Mouse (Mus musculus) neural tube, embryonic 14.5 days (tissue): ENCODE measurements at regions not wholly inside any gene's neighbourhood (a gene's known extent, or its start where the extent isn't known, plus 50 kb on each side); places are given as distances from the start of the nearest gene placed in this dataset.

Experiments
- ATAC-seq: fragments of 200-750 bp; cut with Nextera tagmentation; 2 replicates; pipeline ENCODE4 v1.8.0; 2017; ENCODE audit warnings: low read depth, mild to moderate bottlenecking, moderate TSS enrichment, moderate library complexity
- H3K27ac ChIP-seq: fragments of 300-500 bp; sonication (generic); 2 replicates; pipeline ENCODE4 v1.5.1; 2014; ENCODE audit warnings: low read depth, mild to moderate bottlenecking, control low read depth, low read length, moderate library complexity, mixed read lengths
- H3K27me3 ChIP-seq: fragments of 300-500 bp; sonication (generic); 2 replicates; pipeline ENCODE4 v1.6.1; 2014; ENCODE audit warnings: low read length; ENCODE audit not compliant: control insufficient read depth, insufficient read depth
- H3K36me3 ChIP-seq: fragments of 300-500 bp; sonication (generic); 2 replicates; pipeline ENCODE4 v1.6.1; 2014; ENCODE audit warnings: low read length, mixed read lengths; ENCODE audit not compliant: control insufficient read depth, insufficient read depth
- H3K4me1 ChIP-seq: fragments of 300-500 bp; sonication (generic); 2 replicates; pipeline ENCODE4 v1.6.1; 2014; ENCODE audit warnings: low read length; ENCODE audit not compliant: control insufficient read depth, insufficient read depth
- H3K4me2 ChIP-seq: fragments of 300-500 bp; sonication (generic); 2 replicates; pipeline ENCODE4 v1.6.1; 2014; ENCODE audit warnings: mild to moderate bottlenecking, low read depth, low read length, control low read depth
- H3K4me3 ChIP-seq: fragments of 300-500 bp; sonication (generic); 2 replicates; pipeline ENCODE4 v1.5.1; 2014; ENCODE audit warnings: low read depth, low read length, control low read depth, mixed read lengths
- H3K9ac ChIP-seq: fragments of 300-500 bp; sonication (generic); replicated peaks from 2 replicates; pipeline ENCODE4 v1.6.1; 2014; ENCODE audit warnings: low read depth, mild to moderate bottlenecking, control low read depth, low read length, mixed read lengths
- H3K9me3 ChIP-seq: fragments of 300-500 bp; sonication (generic); 2 replicates; pipeline ENCODE4 v1.6.1; 2016; ENCODE audit warnings: low read length; ENCODE audit not compliant: control insufficient read depth
- WGBS: fragments of 180-500 bp; shearing (Covaris S2); extraction: QIAGEN DNeasy Blood & Tissue Kit; methylation state at CpG from one replicate; pipeline ENCODE4 v1.1.7; 2014; 5-methylcytosine and 5-hydroxymethylcytosine counted together

DNA sequence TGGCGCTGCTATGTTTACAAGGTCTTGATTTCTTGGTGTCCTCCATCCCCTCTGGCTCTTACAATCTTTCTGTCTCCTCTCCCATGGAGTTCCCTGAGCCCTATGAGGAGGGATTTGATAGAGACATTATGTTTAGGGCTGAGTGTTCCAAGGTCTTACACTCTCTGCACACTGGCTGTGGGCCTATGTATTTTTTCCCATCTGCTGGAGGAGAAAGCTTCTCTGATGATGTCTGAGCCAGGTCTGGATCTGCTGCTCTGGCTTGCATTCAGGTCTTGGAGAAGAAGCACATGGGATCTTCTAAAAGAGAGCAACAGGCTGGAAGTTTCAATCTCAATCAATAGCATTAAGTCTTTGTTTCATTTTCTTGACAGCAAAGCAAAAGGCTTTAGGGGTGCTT is 445.1 kb downstream of the Efna5 start:
- 69% methylated on average over 1 of the region's 1 CpGs for WGBS
- Histone ChIP-seq H3K9ac (no peak overlapping the region), H3K27me3 (no peaks in the 10 kb centered on the region), H3K36me3 (no peaks in the 10 kb centered on the region), H3K27ac (no peak overlapping the region), H3K4me3 (no peak overlapping the region), H3K4me1 (no peaks in the 10 kb centered on the region), H3K4me2 (no peak overlapping the region), H3K9me3 (no peaks in the 10 kb centered on the region)
- no peak for ATAC-seq

DNA sequence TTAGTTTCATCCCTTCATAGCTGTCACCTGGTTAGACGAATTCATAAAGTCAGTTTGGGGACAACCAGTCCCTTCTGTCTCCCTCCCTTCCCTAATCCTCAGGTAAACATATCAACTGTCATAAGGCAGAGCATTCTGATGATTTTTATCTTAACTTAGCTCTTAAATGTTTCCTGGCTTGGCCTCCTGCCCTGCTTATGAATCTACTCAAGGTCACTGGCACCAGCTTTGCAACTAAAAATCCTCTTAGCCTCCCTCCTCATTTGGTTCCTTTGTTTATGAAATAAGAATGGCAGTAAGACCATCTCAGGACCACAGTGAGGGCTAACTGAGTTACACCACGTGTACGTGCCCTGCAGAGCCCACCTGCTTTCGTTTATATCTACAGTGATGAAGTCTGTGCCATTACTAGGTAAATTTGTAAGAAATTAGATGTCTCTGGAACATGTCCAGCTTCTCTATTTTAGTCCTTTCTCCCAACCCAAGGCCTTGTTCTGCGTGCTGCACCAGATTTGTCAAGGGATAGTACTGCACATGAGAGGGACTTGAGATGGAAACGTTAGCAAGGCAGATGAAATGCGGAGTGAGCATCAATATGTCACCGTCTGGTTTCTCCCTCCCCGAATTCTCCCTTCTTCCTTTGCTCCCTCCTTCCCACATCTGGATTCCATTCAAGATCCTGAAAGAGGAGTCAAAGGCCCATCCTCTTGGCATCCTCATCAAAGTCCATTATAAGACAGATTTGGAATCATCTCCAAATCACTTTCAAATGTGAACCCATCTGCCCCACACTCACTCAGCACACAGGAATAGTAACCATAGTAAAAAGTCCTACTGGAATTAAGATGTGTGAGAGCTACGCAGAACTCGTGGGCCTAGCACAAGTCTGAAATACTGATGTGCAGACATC is 457.4 kb downstream of the Efna5 start:
- no peak overlapping the region for H3K4me2 ChIP-seq
- H3K4me1 ChIP-seq = no peaks in the 10 kb centered on the region
- no peaks in the 10 kb centered on the region for H3K27me3 ChIP-seq
- H3K9me3 ChIP-seq = no peaks in the 10 kb centered on the region
- no peaks in the 10 kb centered on the region for H3K36me3 ChIP-seq
- WGBS = 83% methylated on average over 11 of the region's 11 CpGs
- H3K27ac ChIP-seq = no peak overlapping the region
- no peak for ATAC-seq
- H3K4me3 ChIP-seq = no peak overlapping the region
- no peak overlapping the region for H3K9ac ChIP-seq

DNA sequence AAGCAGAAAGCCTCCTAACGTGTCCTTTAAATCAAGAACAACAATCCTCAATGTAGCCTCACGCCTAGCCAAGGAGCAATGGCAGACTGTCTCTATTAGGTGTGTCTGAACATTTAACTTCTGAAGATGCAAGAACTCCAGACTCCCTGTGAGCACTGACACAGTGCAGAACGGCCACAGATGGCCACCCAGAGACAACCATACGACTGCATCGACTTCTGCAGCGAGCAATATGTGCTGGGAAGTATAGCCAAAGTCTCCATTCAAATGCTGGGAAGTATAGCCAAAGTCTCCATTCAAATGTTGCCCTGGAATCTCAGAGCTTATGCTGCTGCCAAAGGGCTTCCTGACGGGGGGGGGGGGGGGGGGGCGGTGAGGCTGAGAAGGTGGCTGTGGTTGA is 463.5 kb downstream of the Efna5 start:
- H3K36me3 ChIP-seq = no peaks in the 10 kb centered on the region
- H3K9ac ChIP-seq = no peak overlapping the region
- no peak overlapping the region for H3K27ac ChIP-seq
- no peaks in the 10 kb centered on the region for H3K27me3 ChIP-seq
- ATAC-seq = no peak
- H3K9me3 ChIP-seq = no peaks in the 10 kb centered on the region
- H3K4me1 ChIP-seq = no peaks in the 10 kb centered on the region
- 88% methylated on average over 6 of the region's 8 CpGs for WGBS
- H3K4me2 ChIP-seq = no peak overlapping the region
- H3K4me3 ChIP-seq = no peak overlapping the region

DNA sequence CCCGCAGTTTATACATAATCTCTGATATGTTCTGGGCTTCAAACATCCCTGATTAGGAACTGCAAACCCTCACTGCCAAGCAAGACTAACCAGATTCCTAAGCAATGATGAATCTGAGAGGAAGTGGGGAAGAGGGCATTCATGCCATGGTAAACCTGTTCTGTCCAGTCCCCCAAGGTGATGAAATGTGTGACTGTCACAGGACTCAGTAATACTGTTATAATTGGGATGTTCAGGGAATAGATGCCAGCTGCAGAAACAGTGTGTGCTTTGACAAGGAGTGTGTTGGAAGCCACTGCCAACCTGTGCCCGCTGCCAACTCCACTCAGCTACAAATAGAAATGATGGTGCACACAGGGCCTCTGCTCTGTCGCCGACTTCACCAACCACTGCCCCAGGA is 466.0 kb downstream of the Efna5 start:
- ATAC-seq = no peak
- no peaks in the 10 kb centered on the region for H3K27me3 ChIP-seq
- WGBS = 86% methylated on average over 4 of the region's 4 CpGs
- H3K27ac ChIP-seq = no peak overlapping the region
- H3K4me3 ChIP-seq = no peak overlapping the region
- no peak overlapping the region for H3K9ac ChIP-seq
- H3K4me2 ChIP-seq = no peak overlapping the region
- no peaks in the 10 kb centered on the region for H3K9me3 ChIP-seq
- no peaks in the 10 kb centered on the region for H3K4me1 ChIP-seq
- H3K36me3 ChIP-seq = no peaks in the 10 kb centered on the region

DNA sequence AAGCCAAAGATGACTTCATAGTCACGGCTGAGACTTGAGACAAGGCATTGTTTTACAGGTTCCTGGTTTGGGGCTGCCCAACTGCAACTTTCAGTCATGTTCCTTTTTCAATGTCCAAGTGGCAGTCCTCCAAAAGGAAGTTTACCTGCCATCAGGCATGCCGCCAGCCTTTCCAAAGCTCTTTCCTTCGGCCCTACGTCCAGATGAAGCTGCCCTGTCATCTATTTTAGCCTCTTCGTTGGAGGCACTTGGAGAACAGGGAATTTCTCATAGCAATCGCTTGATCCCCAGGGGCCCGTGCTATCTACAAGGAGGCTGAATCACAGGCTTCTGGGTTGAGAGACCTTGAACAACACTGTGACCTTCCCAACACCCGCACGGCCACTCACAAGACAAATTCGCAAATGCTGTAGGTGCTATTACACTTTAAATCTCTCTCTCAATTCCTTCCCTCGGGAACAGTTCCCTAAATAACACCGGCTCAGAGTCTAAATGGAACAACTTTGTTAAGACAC is 468.4 kb downstream of the Efna5 start:
- H3K4me2 ChIP-seq = no peak overlapping the region
- 90% methylated on average over 12 of the region's 12 CpGs for WGBS
- no peak overlapping the region for H3K4me3 ChIP-seq
- H3K27me3 ChIP-seq = no peaks in the 10 kb centered on the region
- no peak overlapping the region for H3K9ac ChIP-seq
- H3K27ac ChIP-seq = no peak overlapping the region
- no peaks in the 10 kb centered on the region for H3K36me3 ChIP-seq
- H3K9me3 ChIP-seq = no peaks in the 10 kb centered on the region
- no peak for ATAC-seq
- H3K4me1 ChIP-seq = no peaks in the 10 kb centered on the region

DNA sequence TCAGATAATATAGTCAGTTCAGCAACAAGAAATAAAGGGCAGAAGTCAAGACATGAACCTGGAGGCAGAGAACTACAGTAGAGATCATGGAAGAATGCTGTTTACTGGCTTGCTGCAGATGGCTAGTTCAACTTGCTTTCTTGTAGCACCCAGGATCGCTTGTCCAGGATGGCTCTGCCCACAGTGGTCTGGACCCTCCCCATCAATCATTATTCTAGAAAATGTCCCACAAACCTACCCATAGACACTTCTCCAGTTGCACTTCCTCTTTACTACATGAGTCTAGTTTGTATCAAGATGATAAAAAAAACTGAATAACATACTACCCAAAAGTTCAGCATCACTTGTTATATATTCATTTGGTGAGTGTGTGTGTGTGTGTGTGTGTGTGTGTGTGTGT is 477.4 kb downstream of the Efna5 start:
- Histone ChIP-seq H3K27me3 (no peaks in the 10 kb centered on the region), H3K9me3 (no peaks in the 10 kb centered on the region), H3K4me2 (no peak overlapping the region), H3K9ac (no peak overlapping the region), H3K27ac (no peak overlapping the region), H3K4me3 (no peak overlapping the region), H3K4me1 (no peaks in the 10 kb centered on the region), H3K36me3 (no peaks in the 10 kb centered on the region)
- 79% methylated on average over 1 of the region's 1 CpGs for WGBS
- no peak for ATAC-seq

DNA sequence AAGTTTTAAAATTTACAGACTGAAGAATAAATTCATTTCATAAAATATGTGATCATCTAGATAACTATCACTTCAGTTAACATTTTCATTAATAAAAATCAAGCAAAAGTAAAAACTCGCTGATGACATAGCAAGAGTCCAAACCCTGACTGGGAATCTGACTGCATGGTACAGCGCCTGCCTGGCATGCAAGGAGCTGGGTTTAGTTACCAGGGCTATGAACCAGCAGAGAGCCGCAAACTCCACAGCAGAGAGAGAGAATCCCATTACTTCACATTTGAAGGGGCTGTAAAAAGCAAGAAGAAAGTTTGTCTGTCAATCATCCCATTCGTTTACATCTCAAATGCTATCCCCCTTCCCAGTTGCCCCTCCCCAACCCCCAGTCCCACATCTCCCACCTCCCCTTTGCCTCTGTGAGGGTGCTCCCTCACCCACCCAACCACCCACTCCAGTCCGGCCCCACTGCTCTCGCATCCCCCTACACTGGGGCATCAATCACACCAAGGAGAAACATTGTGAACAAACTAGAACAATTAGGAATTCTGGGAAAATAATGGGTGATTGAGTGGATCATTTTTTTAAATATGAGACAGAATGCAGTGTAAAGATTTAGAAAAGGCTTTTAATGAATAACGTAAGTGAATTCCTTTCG is 487.6 kb downstream of the Efna5 start:
- no peaks in the 10 kb centered on the region for H3K27me3 ChIP-seq
- no peaks in the 10 kb centered on the region for H3K4me1 ChIP-seq
- H3K4me3 ChIP-seq = no peak overlapping the region
- ATAC-seq = no peak
- no peak overlapping the region for H3K4me2 ChIP-seq
- no peaks in the 10 kb centered on the region for H3K36me3 ChIP-seq
- H3K27ac ChIP-seq = no peak overlapping the region
- WGBS = 95% methylated on average over 8 of the region's 8 CpGs
- H3K9me3 ChIP-seq = no peaks in the 10 kb centered on the region
- no peak overlapping the region for H3K9ac ChIP-seq

DNA sequence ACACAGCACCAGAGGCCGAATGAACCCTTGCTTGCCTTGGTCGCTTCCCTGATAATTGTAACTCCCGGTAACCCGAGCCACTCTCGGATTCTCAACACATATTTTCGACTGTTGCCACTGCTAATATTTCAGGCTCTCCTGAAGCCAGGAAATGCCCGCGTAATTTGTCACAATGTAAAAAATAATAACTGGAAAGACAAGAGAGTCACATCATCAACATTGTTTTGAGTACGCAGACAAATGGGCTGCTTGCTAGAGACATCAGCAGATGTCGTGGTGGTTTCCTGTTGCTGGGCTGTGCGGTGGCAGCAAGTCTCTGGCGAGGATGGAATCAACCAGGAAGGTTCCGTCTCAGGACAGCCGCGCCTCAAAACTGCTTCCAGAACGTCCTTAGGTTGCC is 497.1 kb downstream of the Efna5 start:
- H3K9me3 ChIP-seq = no peaks in the 10 kb centered on the region
- no peak overlapping the region for H3K9ac ChIP-seq
- H3K27me3 ChIP-seq = no peaks in the 10 kb centered on the region
- no peaks in the 10 kb centered on the region for H3K4me1 ChIP-seq
- no peak overlapping the region for H3K27ac ChIP-seq
- no peak for ATAC-seq
- H3K36me3 ChIP-seq = no peaks in the 10 kb centered on the region
- H3K4me2 ChIP-seq = no peak overlapping the region
- no peak overlapping the region for H3K4me3 ChIP-seq
- 91% methylated on average over 16 of the region's 16 CpGs for WGBS

DNA sequence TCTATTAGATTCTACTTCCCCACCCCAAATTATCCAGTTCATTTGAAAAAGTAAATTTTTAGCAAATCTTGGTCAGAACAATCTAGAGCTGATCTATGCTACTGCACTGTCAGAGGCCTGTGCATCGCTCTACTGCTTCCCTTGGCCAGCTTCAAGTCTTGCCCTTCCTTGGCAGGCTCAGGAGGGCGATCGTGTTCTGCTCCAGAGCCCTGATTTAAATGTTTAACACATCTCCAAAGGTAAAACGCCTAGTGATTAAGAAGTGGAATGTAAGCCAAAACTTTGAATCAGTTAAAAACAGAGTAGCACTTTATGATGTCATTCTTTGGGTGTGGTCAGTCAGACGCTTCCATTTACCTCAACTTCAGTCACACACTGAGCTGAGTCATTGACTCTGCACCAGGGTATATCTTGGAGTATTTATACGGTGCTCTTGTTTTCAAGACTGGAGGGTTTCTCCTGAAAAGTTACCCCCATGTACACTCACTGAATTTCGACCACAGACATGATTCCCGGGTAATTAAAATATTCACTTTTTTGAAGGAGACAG is 502.2 kb downstream of the Efna5 start:
- no peak for ATAC-seq
- no peaks in the 10 kb centered on the region for H3K4me1 ChIP-seq
- H3K4me2 ChIP-seq = no peak overlapping the region
- H3K36me3 ChIP-seq = no peaks in the 10 kb centered on the region
- 90% methylated on average over 8 of the region's 8 CpGs for WGBS
- H3K4me3 ChIP-seq = no peak overlapping the region
- no peaks in the 10 kb centered on the region for H3K27me3 ChIP-seq
- H3K27ac ChIP-seq = no peak overlapping the region
- H3K9ac ChIP-seq = no peak overlapping the region
- no peaks in the 10 kb centered on the region for H3K9me3 ChIP-seq
